Mouse (Mus musculus) erythroblast, embryonic 14.5 days (primary cell): ENCODE data around the gene Mgarp.

Experiments
- GATA1 ChIP-seq: IDR thresholded peaks from 2 replicates; pipeline ENCODE4 v1.6.1; 2012; ENCODE audit warnings: low read length, inconsistent platforms, mixed read lengths
- TAL1 ChIP-seq: IDR thresholded peaks from 3 replicates; pipeline ENCODE4 v1.6.1; 2012; ENCODE audit warnings: low read length, inconsistent platforms, mixed read lengths

- TF ChIP-seq GATA1 (no peak), TAL1 (no peak)
Measured at GRCm38 (mm10) chr3:51412457-51412856, 15.9 kb upstream of the Mgarp start.
